Mouse (Mus musculus) liver, postnatal 0 days (tissue): ENCODE measurements around the gene Slc30a1. TPM values are rescaled to one million over a fixed set of nuclear protein-coding genes. Genes with fewer than 3 reads are reported as not detected.
A peak's percentile ranks its signal among the peaks of the same experiment; 100 is the strongest.

Experiments
- ATAC-seq: fragments of 200-750 bp; cut with Nextera tagmentation; 2 replicates; pipeline ENCODE4 v1.8.0; 2017; ENCODE audit warnings: mild to moderate bottlenecking, moderate library complexity
- DNase-seq: peaks from one replicate; pipeline ENCODE4 v3.0.0-alpha.2; 2016
- H3K27ac ChIP-seq: fragments of 300-500 bp; sonication (generic); 2 replicates; pipeline ENCODE4 v1.5.1; 2014; ENCODE audit warnings: antibody characterized with exemption, moderate library complexity, mild to moderate bottlenecking, low read depth
- H3K27me3 ChIP-seq: fragments of 300-500 bp; sonication (generic); 2 replicates; pipeline ENCODE4 v1.6.1; 2014; ENCODE audit warnings: low read length, control low read depth, mixed read lengths; ENCODE audit not compliant: insufficient read depth
- H3K36me3 ChIP-seq: fragments of 300-500 bp; sonication (generic); replicated peaks from 2 replicates; pipeline ENCODE4 v1.6.1; 2014; ENCODE audit warnings: mild to moderate bottlenecking, control low read depth, low read length, moderate library complexity, mixed read lengths; ENCODE audit not compliant: insufficient read depth
- H3K4me1 ChIP-seq: fragments of 300-500 bp; sonication (generic); 2 replicates; pipeline ENCODE4 v1.6.1; 2014; ENCODE audit warnings: antibody characterized with exemption, mild to moderate bottlenecking, control low read depth; ENCODE audit not compliant: insufficient read depth
- H3K4me2 ChIP-seq: fragments of 300-500 bp; sonication (generic); 2 replicates; pipeline ENCODE4 v1.6.1; 2014; ENCODE audit warnings: low read depth, mild to moderate bottlenecking, low read length, moderate library complexity, mixed read lengths
- H3K4me3 ChIP-seq: fragments of 300-500 bp; sonication (generic); 2 replicates; pipeline ENCODE4 v1.5.1; 2014; ENCODE audit warnings: low read depth, low read length
- H3K9ac ChIP-seq: fragments of 300-500 bp; sonication (generic); replicated peaks from 2 replicates; pipeline ENCODE4 v1.6.1; 2014; ENCODE audit warnings: mild to moderate bottlenecking, moderate library complexity
- H3K9me3 ChIP-seq: fragments of 300-500 bp; sonication (generic); 2 replicates; pipeline ENCODE4 v1.6.1; 2016; ENCODE audit warnings: mild to moderate bottlenecking, control low read depth, low read length, mixed read lengths
- CTCF ChIP-seq: sonication (generic); IDR thresholded peaks from 2 replicates; pipeline ENCODE4 v1.5.1; 2016; ENCODE audit warnings: antibody characterized with exemption, low read depth
- EP300 ChIP-seq: IDR thresholded peaks from 2 replicates; pipeline ENCODE4 v1.6.1; 2016; ENCODE audit warnings: antibody characterized with exemption, low read depth, mild to moderate bottlenecking
- WGBS: fragments of 180-500 bp; shearing (Covaris S2); extraction: QIAGEN DNeasy Blood & Tissue Kit; methylation state at CpG from one replicate; pipeline ENCODE4 v1.1.7; 2014; ENCODE audit not compliant: insufficient replicate concordance; 5-methylcytosine and 5-hydroxymethylcytosine counted together
- polyA plus RNA-seq: library from polyadenylated mRNA; unstranded; fragments of >200 nt; fragmentation: Nextera tagmentation; extraction: Ambion mirVana; gene quantifications from 2 replicates; pipeline ENCODE4 v1.2.1, GENCODE M21; 2015

The Slc30a1 gene
- polyA plus RNA-seq, 1 experiment from 2014 or later: 4.3 TPM

DNA sequence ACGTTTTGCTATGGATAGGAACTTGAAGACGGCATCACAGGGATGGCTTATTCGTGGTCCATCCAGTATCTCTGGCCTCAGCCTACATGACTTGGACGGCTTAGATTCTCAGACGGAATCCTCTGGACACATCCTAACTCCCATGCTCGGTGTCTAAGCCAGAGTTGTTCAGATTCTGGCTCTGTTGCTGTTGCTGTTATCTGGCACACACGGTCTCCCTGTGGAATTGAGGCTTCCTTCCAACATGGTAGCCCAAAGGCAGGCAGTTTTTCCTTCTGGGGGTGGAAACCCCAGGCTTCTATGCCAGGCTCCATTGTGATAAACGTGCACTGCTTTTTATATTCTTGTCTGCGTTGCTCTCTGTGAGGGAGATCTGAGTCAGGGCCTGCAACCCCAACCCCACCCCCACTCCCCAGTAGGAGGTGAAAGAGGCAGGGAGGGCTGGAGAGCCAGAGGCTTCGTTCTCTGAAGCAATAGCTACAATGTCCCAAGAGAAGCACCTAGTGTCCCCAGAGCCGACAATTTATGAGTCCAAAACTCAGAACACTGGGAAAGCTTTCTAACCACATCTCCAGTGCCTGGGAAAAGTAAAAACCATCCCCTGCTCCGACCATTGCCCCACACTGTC lies 23.4 kb downstream of the Slc30a1 start:
- DNase-seq (no peak), ATAC-seq (no peak)
- no peaks in the 10 kb centered on the region for H3K4me1 ChIP-seq
- H3K4me2 ChIP-seq: no peak overlapping the region
- H3K9ac ChIP-seq: no peak overlapping the region
- H3K36me3 ChIP-seq: no peaks in the 10 kb centered on the region
- no peak overlapping the region for H3K27ac ChIP-seq
- H3K27me3 ChIP-seq: no peaks in the 10 kb centered on the region
- no peaks in the 10 kb centered on the region for H3K9me3 ChIP-seq
- TF ChIP-seq CTCF (no peak), EP300 (no peak)
- WGBS: 66% methylated on average over 12 of the region's 12 CpGs
- H3K4me3 ChIP-seq: no peak overlapping the region

DNA sequence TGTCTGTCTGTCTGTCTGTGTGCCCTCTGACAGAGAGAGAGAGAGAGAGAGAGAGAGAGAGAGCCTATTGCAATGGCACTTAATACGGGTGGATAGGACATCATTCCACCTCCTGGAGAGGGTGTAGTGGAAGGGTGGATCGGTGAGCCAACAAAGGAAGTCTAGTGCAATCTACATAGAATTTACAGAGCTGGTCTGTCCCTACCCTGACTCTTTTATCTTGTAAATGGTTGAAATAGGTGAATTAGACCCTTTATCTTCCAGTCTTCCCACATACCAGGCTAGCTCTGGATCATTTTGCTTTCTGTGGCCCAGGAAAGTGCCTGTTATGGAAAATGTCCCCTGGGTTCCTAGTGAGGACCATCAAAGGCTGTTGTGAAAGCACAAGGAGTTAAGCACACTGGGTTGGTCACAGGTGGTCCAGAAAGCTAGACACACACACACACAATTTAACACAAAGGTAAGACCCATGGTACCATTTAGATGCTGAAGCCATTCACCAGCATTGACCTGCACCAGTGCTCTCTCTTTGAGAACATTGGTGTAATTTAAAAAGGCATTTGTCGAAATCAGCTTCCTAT lies 24.0 kb downstream of the Slc30a1 start:
- 71% methylated on average over 3 of the region's 3 CpGs for WGBS
- H3K27me3 ChIP-seq: no peaks in the 10 kb centered on the region

DNA sequence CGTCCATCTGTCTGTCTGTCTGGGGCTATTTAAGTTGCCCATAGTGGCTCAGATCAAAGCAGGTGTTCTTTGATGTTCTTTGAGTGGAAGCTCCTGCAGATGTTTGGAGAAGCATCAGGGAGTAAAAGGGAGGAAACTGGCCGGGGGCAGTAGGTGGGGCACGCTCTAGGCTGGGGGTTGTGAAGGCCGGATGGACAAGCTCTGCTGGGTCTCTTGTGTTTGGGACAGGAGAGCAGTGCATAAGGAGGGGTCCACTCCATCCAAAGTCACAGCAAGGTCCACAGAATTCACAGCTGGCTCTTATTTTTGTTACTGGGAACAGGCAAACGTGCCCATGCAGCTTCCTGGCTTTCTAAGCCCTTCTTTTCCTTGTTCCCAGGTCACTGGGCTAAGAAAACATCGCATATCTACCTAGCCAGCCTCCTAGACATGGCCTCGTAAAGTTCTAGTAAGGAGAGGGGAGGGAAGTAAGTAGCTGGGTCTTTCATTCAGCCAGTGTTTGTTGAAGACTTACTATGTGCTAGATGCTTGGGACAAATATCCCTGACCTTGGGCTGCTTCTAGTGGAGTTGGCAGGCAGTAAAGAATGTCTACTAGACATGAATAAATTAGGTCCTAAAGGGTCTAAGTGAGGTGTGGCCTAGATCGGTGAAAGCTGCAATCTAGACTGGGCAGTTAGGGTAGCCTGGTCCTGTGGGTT lies 25.9 kb downstream of the Slc30a1 start:
- TF ChIP-seq EP300 (no peak), CTCF (no peak)
- 67% methylated on average over 8 of the region's 8 CpGs for WGBS

More for the DNA sequence above, 24.0 kb downstream of the Slc30a1 start:
- H3K4me1 ChIP-seq: no peaks in the 10 kb centered on the region
- no peak overlapping the region for H3K4me2 ChIP-seq
- H3K36me3 ChIP-seq: no peaks in the 10 kb centered on the region
- TF ChIP-seq CTCF (no peak), EP300 (no peak)
- no peak overlapping the region for H3K27ac ChIP-seq
- H3K9ac ChIP-seq: no peak overlapping the region
- H3K4me3 ChIP-seq: no peak overlapping the region
- no peak for ATAC-seq
- H3K9me3 ChIP-seq: no peaks in the 10 kb centered on the region
- no peak for DNase-seq

DNA sequence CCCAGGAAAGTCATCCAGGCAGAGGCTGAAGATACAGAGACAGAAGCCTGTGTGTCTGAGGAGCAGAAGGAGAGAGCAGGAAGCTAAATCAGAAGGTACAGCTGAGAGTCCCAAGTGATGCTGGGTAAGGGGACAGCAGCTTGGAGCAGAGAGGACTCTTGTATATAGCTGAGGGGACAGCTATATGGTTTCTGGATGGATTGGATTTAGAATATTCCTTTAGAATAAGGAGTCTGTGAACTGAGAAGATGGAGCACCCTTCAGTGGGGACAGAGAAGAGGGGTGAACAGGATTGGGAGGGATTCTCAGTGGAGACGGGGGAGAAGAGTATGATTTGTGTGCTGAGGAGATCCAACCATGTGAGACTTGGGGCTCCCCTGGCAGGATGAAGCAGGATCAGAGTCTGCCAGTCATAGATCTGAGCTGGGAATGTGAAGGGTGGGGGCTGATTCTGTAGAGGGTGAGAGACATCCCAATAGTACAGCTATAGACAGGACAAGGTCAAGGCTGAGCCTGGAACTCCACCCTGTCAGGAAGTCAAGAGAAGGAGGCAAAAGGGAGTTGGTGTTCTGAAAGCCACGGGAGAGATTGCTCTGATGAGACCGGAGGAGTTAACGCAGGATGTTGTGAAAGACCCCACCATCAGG lies 26.5 kb downstream of the Slc30a1 start:
- Histone ChIP-seq H3K27me3 (no peaks in the 10 kb centered on the region), H3K9me3 (no peaks in the 10 kb centered on the region)
- DNase-seq: no peak

More for the DNA sequence above, 25.9 kb downstream of the Slc30a1 start:
- DNase-seq (no peak), ATAC-seq (no peak)
- no peak overlapping the region for H3K4me2 ChIP-seq
- no peak overlapping the region for H3K27ac ChIP-seq
- H3K9me3 ChIP-seq: no peaks in the 10 kb centered on the region
- no peak overlapping the region for H3K9ac ChIP-seq
- no peaks in the 10 kb centered on the region for H3K27me3 ChIP-seq
- no peaks in the 10 kb centered on the region for H3K4me1 ChIP-seq
- no peak overlapping the region for H3K4me3 ChIP-seq
- H3K36me3 ChIP-seq: no peaks in the 10 kb centered on the region

DNA sequence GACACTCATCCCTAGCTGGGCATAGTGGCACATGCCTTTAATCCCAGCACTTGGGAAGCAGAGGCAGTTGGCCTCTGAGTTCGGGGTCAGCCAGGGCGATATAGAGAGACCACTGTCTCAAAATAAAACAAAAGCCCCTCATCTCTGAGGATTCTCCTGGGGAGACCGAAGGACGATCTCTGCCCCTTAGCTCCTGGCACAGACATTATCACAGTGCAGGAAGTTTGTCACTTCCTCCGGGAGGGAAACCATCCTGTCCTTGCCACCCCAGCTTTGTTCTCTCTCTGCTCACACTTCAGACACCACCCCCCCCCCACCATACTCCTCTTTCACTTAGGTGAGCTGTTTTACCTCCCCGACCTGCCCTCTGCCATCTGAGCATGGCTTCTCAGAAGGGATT lies 37.1 kb downstream of the Slc30a1 start:
- ATAC-seq: no peak
- Histone ChIP-seq H3K4me3 (no peak overlapping the region), H3K36me3 (no peaks in the 10 kb centered on the region), H3K9ac (no peak overlapping the region), H3K9me3 (no peaks in the 10 kb centered on the region), H3K4me1 (peaks cover 7% of the 10 kb centered on the region), H3K27ac (no peak overlapping the region), H3K4me2 (no peak overlapping the region), H3K27me3 (no peaks in the 10 kb centered on the region)
- DNase-seq: no peak
- TF ChIP-seq EP300 (no peak), CTCF (no peak)
- 51% methylated on average over 6 of the region's 6 CpGs for WGBS

More for the DNA sequence above, 26.5 kb downstream of the Slc30a1 start:
- no peaks in the 10 kb centered on the region for H3K36me3 ChIP-seq
- ATAC-seq: no peak
- no peak overlapping the region for H3K27ac ChIP-seq
- no peak overlapping the region for H3K4me2 ChIP-seq
- no peak overlapping the region for H3K4me3 ChIP-seq
- WGBS: 54% methylated on average over 4 of the region's 4 CpGs
- H3K4me1 ChIP-seq: no peaks in the 10 kb centered on the region
- no peak for TF ChIP-seq CTCF
- no peak for TF ChIP-seq EP300
- no peak overlapping the region for H3K9ac ChIP-seq

DNA sequence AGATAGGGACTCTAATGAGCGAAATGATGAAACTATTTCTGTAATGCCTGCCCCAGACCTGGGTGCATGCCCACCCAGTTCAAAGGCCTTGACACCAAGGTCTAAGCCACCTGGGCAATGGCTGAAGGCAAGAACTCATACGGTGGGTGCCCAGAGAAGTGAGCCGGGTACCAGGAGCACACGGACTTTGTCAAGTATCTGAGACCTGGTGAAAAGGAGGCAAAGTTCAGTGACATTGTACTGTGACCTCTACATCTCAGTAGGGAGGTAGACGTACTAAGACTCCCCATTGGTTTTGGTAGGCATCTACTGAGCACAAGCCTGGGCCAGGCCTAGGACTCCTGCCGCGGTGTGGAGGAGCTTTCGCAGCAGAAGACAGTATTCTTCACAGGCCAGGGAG lies 38.8 kb downstream of the Slc30a1 start:
- DNase-seq (no peak), ATAC-seq (0 out of 2 replicates have a peak, but pooled peaks have one; percentile 21)
- TF ChIP-seq CTCF: no peak
- TF ChIP-seq EP300: no peak
- 77% methylated on average over 8 of the region's 8 CpGs for WGBS
- Histone ChIP-seq H3K4me2 (no peak overlapping the region), H3K9me3 (no peaks in the 10 kb centered on the region), H3K4me1 (peaks cover 10% of the 10 kb centered on the region), H3K27me3 (no peaks in the 10 kb centered on the region), H3K9ac (no peak overlapping the region), H3K4me3 (no peak overlapping the region), H3K36me3 (no peaks in the 10 kb centered on the region), H3K27ac (no peak overlapping the region)
